Mouse (Mus musculus) fat pad, adult 2 months (tissue): ENCODE results near the gene Esrra.

ENCODE experiments used
- DNase-seq: peaks from one replicate; pipeline ENCODE4 v3.0.0-alpha.2; 2011; ENCODE audit warnings: low read depth, low spot score; ENCODE audit errors: extremely low read depth

Gene Esrra

GRCm38 (mm10) chr19:6921647-6922567, at the start of gene Esrra:
Esrra (minus strand) TSS chr19:6921813.
- peak; percentile 98 for DNase-seq

GRCm38 (mm10) chr19:6970460-6971085, 49.0 kb upstream of the Esrra start:
- no peak for DNase-seq

GRCm38 (mm10) chr19:6969665-6970381, 48.2 kb upstream of the Esrra start:
- DNase-seq: no peak

- no peak for DNase-seq
These were observed 47.7 kb upstream of the Esrra start for GRCm38 (mm10) chr19:6969291-6969664.

GRCm38 (mm10) chr19:6968491-6969271, 47.1 kb upstream of the Esrra start:
- no peak for DNase-seq

- no peak for DNase-seq
These were observed 34.8 kb upstream of the Esrra start for GRCm38 (mm10) chr19:6956461-6956860.

GRCm38 (mm10) chr19:6955424-6955823, 33.8 kb upstream of the Esrra start:
- no peak for DNase-seq

GRCm38 (mm10) chr19:6954046-6954445, 32.4 kb upstream of the Esrra start:
- DNase-seq: no peak

GRCm38 (mm10) chr19:6952712-6953037, 31.1 kb upstream of the Esrra start:
- no peak for DNase-seq

- DNase-seq: peak; percentile 66
These were observed 30.5 kb upstream of the Esrra start for GRCm38 (mm10) chr19:6951994-6952711.

- peak; percentile 68 for DNase-seq
These were observed 29.9 kb upstream of the Esrra start for GRCm38 (mm10) chr19:6951381-6951968.

- no peak for DNase-seq
These were observed 29.1 kb upstream of the Esrra start for GRCm38 (mm10) chr19:6950613-6951153.

- no peak for DNase-seq
These were observed 28.3 kb upstream of the Esrra start for GRCm38 (mm10) chr19:6949951-6950350.

GRCm38 (mm10) chr19:6949532-6949931, 27.9 kb upstream of the Esrra start:
- no peak for DNase-seq

- DNase-seq: no peak
These were observed 26.6 kb upstream of the Esrra start for GRCm38 (mm10) chr19:6948186-6948585.

GRCm38 (mm10) chr19:6947742-6948141, 26.1 kb upstream of the Esrra start:
- no peak for DNase-seq

GRCm38 (mm10) chr19:6943709-6944108, 22.1 kb upstream of the Esrra start:
- DNase-seq: no peak

- no peak for DNase-seq
These were observed 21.2 kb upstream of the Esrra start for GRCm38 (mm10) chr19:6942764-6943163.

GRCm38 (mm10) chr19:6942249-6942691, 20.7 kb upstream of the Esrra start, which contains the start of gene Gpr137:
Gpr137 (minus strand) TSS chr19:6942480.
- DNase-seq: no peak
